Mouse (Mus musculus): ENCODE data around the gene Mfap1a.

- TF ChIP-seq MAFK (IDR thresholded peaks at IDR 0.05; ENCODE audit: insufficient read depth, low read depth, low read length), result no peak
- TF ChIP-seq CHD2 (IDR thresholded peaks at IDR 0.05; ENCODE audit: low read depth, low read length), result no peak
These were observed 897 bp upstream of the Mfap1a start for GRCm38 (mm10) chr2:121507173-121507950.

Data from ES-E14 (cell line).